Mouse (Mus musculus): ENCODE measurements around the gene Cd36.
"Not testable (repeated sequence)": the region's sequence is repeated elsewhere in the genome, so short reads cannot be mapped to it uniquely, and the experiment has no call there.

Gene Cd36

GRCm38 (mm10) chr5:17888598-17888997 lies at the start of gene Cd36:
TSS of gene Cd36 (minus strand) at chr5:17888801.
- DNase-seq, result no peak

- no peak for DNase-seq
Observed at GRCm38 (mm10) chr5:17934501-17934900, 45.9 kb upstream of the Cd36 start.

- not testable (repeated sequence) for DNase-seq
Observed at GRCm38 (mm10) chr5:17931588-17931987, 43.0 kb upstream of the Cd36 start.

GRCm38 (mm10) chr5:17929006-17929567 lies 40.5 kb upstream of the Cd36 start:
- no peak for DNase-seq

- peak; percentile 6 for DNase-seq
Observed at GRCm38 (mm10) chr5:17928471-17928870, 39.9 kb upstream of the Cd36 start.

- DNase-seq, result no peak
Observed at GRCm38 (mm10) chr5:17924085-17924518, 35.5 kb upstream of the Cd36 start.

GRCm38 (mm10) chr5:17923648-17924047 lies 35.0 kb upstream of the Cd36 start:
- DNase-seq, result no peak

GRCm38 (mm10) chr5:17918966-17919365 lies 30.4 kb upstream of the Cd36 start:
- no peak for DNase-seq

- no peak for DNase-seq
Observed at GRCm38 (mm10) chr5:17904766-17905165, 16.2 kb upstream of the Cd36 start.

GRCm38 (mm10) chr5:17898948-17899347 lies 10.3 kb upstream of the Cd36 start:
- DNase-seq, result no peak

GRCm38 (mm10) chr5:17897641-17898040 lies 9.0 kb upstream of the Cd36 start:
- DNase-seq, result not testable (repeated sequence)

GRCm38 (mm10) chr5:17893577-17894172 lies 5.1 kb upstream of the Cd36 start:
- no peak for DNase-seq

- DNase-seq, result no peak
Observed at GRCm38 (mm10) chr5:17889291-17889690, 690 bp upstream of the Cd36 start.

- DNase-seq, result no peak
Observed at GRCm38 (mm10) chr5:17886377-17886776, 2.2 kb downstream of the Cd36 start.

GRCm38 (mm10) chr5:17883357-17883875 lies 5.2 kb downstream of the Cd36 start:
- no peak for DNase-seq

GRCm38 (mm10) chr5:17881542-17881896 lies 7.1 kb downstream of the Cd36 start:
- no peak for DNase-seq

- no peak for DNase-seq
Observed at GRCm38 (mm10) chr5:17880799-17881541, 7.6 kb downstream of the Cd36 start.

- DNase-seq, result no peak
Observed at GRCm38 (mm10) chr5:17879924-17880323, 8.7 kb downstream of the Cd36 start.

GRCm38 (mm10) chr5:17877044-17877443 lies 11.6 kb downstream of the Cd36 start:
- DNase-seq, result no peak

- no peak for DNase-seq
Observed at GRCm38 (mm10) chr5:17876637-17877036, 12.0 kb downstream of the Cd36 start.

GRCm38 (mm10) chr5:17874335-17874734 lies 14.3 kb downstream of the Cd36 start:
- DNase-seq, result no peak

- DNase-seq, result peak; percentile 2
Observed at GRCm38 (mm10) chr5:17865432-17865831, 23.2 kb downstream of the Cd36 start.

GRCm38 (mm10) chr5:17863085-17863484 lies 25.5 kb downstream of the Cd36 start:
- no peak for DNase-seq

- DNase-seq, result no peak
Observed at GRCm38 (mm10) chr5:17858399-17858798, 30.2 kb downstream of the Cd36 start.

Measured in retina, postnatal 1 day (tissue).